Mouse (Mus musculus) C2C12 (cell line): Measurements from ENCODE around the gene Tbcel.

Source experiments
- CTCF ChIP-seq: IDR thresholded peaks from one replicate; pipeline ENCODE4 v1.5.1; 2011; ENCODE audit not compliant: control insufficient read depth, insufficient read depth, insufficient read length
- MAX ChIP-seq: IDR thresholded peaks from one replicate; pipeline ENCODE4 v1.6.1; 2011; ENCODE audit warnings: mild to moderate bottlenecking, control low read depth
- MYOD1 ChIP-seq: IDR thresholded peaks from one replicate; pipeline ENCODE4 v1.6.1; 2011; ENCODE audit warnings: low read depth; ENCODE audit not compliant: control insufficient read depth, insufficient read length

GRCm38 (mm10) chr9:42377656-42378055 lies 130.0 kb downstream of the Tbcel start:
- TF ChIP-seq MAX: no peak
- TF ChIP-seq CTCF: no peak
- no peak for TF ChIP-seq MYOD1
